Mouse (Mus musculus): ENCODE results near the gene Nthl1. TPM values are rescaled to one million over a fixed set of nuclear protein-coding genes. Genes with fewer than 3 reads are reported as not detected.
A peak's percentile ranks its signal among the peaks of the same experiment; 100 is the strongest.
"Not testable (repeated sequence)": the region's sequence is repeated elsewhere in the genome, so short reads cannot be mapped to it uniquely, and the experiment has no call there.

Gene Nthl1
- polyA plus RNA-seq, 1 experiment: 12.6 TPM

GRCm38 (mm10) chr17:24667416-24667815 is 34.9 kb downstream of the Nthl1 start:
- Histone ChIP-seq H3K79me3 (ENCODE audit: low read depth) (peaks cover 25% of the 10 kb centered on the region), H3K27me3 (ENCODE audit: control insufficient read depth, insufficient read depth, insufficient read length) (no peaks in the 10 kb centered on the region), H3K36me3 (ENCODE audit: control insufficient read depth, insufficient read depth) (no peaks in the 10 kb centered on the region), H3ac (ENCODE audit: control insufficient read depth, insufficient read length, low read depth) (no peak overlapping the region), H3K4me3 (ENCODE audit: insufficient read depth, poor library complexity, severe bottlenecking) (no peak overlapping the region), H3K79me2 (ENCODE audit: control insufficient read depth, insufficient read depth) (peaks cover 37% of the 10 kb centered on the region)
- no peak for TF ChIP-seq USF1 (IDR thresholded peaks at IDR 0.05; ENCODE audit: low read depth)
- TF ChIP-seq CTCF (IDR thresholded peaks at IDR 0.05; ENCODE audit: control insufficient read depth, insufficient read depth, insufficient read length): peak; percentile 26

GRCm38 (mm10) chr17:24669214-24669544 is 36.7 kb downstream of the Nthl1 start:
- H3K36me3 ChIP-seq (ENCODE audit: control insufficient read depth, insufficient read depth); H3K27me3 ChIP-seq (ENCODE audit: control insufficient read depth, insufficient read depth, insufficient read length): not testable (repeated sequence)
- H3K79me3 ChIP-seq (ENCODE audit: low read depth): peaks cover 41% of the 10 kb centered on the region
- H3K4me3 ChIP-seq (ENCODE audit: insufficient read depth, poor library complexity, severe bottlenecking): peak overlapping the region; percentile 91
- H3K79me2 ChIP-seq (ENCODE audit: control insufficient read depth, insufficient read depth): peaks cover 54% of the 10 kb centered on the region
- H3ac ChIP-seq (ENCODE audit: control insufficient read depth, insufficient read length, low read depth): peak overlapping the region; percentile 60

DNA sequence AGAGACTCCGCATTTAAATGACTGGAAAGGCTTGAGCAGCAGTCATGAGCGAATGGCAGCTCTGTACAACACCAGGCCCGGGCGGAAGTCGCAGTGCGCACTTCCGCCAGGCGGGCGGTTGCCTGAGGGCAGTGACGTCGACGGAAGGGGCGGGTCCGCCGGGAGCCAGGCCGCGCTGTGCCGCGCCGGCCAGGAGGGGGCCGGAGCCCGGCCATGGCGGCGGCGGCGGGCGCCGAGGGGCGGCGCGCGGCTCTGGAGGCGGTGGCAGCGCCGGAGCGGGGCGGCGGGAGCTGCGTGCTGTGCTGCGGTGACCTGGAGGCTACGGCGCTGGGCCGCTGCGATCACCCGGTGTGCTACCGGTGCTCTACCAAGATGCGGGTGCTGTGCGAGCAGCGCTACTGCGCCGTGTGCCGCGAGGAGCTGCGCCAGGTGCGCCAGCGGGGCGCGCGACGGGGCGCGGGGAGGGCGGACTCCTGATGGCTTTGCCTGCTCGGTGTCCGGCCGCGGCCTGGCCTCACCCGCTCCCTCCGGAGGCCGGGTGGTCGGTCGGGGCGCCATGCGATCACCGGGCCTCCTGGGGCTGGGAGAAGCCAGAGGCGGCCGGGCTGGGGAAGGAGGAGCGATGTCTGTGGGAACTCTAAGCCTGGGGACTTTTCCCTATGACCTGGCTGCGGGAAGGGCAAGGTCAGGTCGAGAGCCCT is 37.2 kb downstream of the Nthl1 start, which contains the start of gene Zfp598:
Zfp598 (plus strand) TSS at position 143 of the 701 bp plus-strand sequence.
- Histone ChIP-seq H3ac (ENCODE audit: control insufficient read depth, insufficient read length, low read depth) (peak within 1 kb of the TSS; percentile 96), H3K79me3 (ENCODE audit: low read depth) (peaks cover 45% of the 10 kb centered on the region)

GRCm38 (mm10) chr17:24670246-24670844 is 37.9 kb downstream of the Nthl1 start:
- peaks cover 65% of the 10 kb centered on the region for H3K79me2 ChIP-seq (ENCODE audit: control insufficient read depth, insufficient read depth)
- peak overlapping the region; percentile 91 for H3K4me3 ChIP-seq (ENCODE audit: insufficient read depth, poor library complexity, severe bottlenecking)
- TF ChIP-seq MYOG (IDR thresholded peaks at IDR 0.05; ENCODE audit: control insufficient read depth, extremely low read depth, insufficient read length): no peak
- TF ChIP-seq FOSL1 (IDR thresholded peaks at IDR 0.05; ENCODE audit: insufficient read depth, low read length, poor library complexity, severe bottlenecking): no peak
- no peak for TF ChIP-seq USF1 (IDR thresholded peaks at IDR 0.05; ENCODE audit: low read depth)
- TF ChIP-seq MAX (IDR thresholded peaks at IDR 0.05): no peak
- no peak for TF ChIP-seq CTCF (IDR thresholded peaks at IDR 0.05; ENCODE audit: control insufficient read depth, insufficient read depth, insufficient read length)
- TF ChIP-seq CEBPB (IDR thresholded peaks at IDR 0.05; ENCODE audit: low read depth): no peak
- no peak for TF ChIP-seq MYOD1 (IDR thresholded peaks at IDR 0.05; ENCODE audit: control insufficient read depth, insufficient read length, low read depth)
- no peaks in the 10 kb centered on the region for H3K36me3 ChIP-seq (ENCODE audit: control insufficient read depth, insufficient read depth)
- peak overlapping the region; percentile 96 for H3ac ChIP-seq (ENCODE audit: control insufficient read depth, insufficient read length, low read depth)
- no peaks in the 10 kb centered on the region for H3K27me3 ChIP-seq (ENCODE audit: control insufficient read depth, insufficient read depth, insufficient read length)
- H3K79me3 ChIP-seq (ENCODE audit: low read depth): peaks cover 46% of the 10 kb centered on the region

More for the DNA sequence above, 37.2 kb downstream of the Nthl1 start, which contains the start of gene Zfp598:
- Histone ChIP-seq H3K4me3 (ENCODE audit: insufficient read depth, poor library complexity, severe bottlenecking) (peak within 1 kb of the TSS; percentile 91), H3K36me3 (ENCODE audit: control insufficient read depth, insufficient read depth) (no peaks in the 10 kb centered on the region), H3K79me2 (ENCODE audit: control insufficient read depth, insufficient read depth) (peaks cover 59% of the 10 kb centered on the region), H3K27me3 (ENCODE audit: control insufficient read depth, insufficient read depth, insufficient read length) (no peaks in the 10 kb centered on the region)
- TF ChIP-seq MAX (IDR thresholded peaks at IDR 0.05) (peak; percentile 32), MYOG (IDR thresholded peaks at IDR 0.05; ENCODE audit: control insufficient read depth, extremely low read depth, insufficient read length) (no peak)

GRCm38 (mm10) chr17:24671346-24671745 is 38.9 kb downstream of the Nthl1 start:
- Histone ChIP-seq H3K36me3 (ENCODE audit: control insufficient read depth, insufficient read depth) (no peaks in the 10 kb centered on the region), H3K79me2 (ENCODE audit: control insufficient read depth, insufficient read depth) (peaks cover 75% of the 10 kb centered on the region), H3K4me3 (ENCODE audit: insufficient read depth, poor library complexity, severe bottlenecking) (no peak overlapping the region), H3K79me3 (ENCODE audit: low read depth) (peaks cover 47% of the 10 kb centered on the region), H3ac (ENCODE audit: control insufficient read depth, insufficient read length, low read depth) (no peak overlapping the region), H3K27me3 (ENCODE audit: control insufficient read depth, insufficient read depth, insufficient read length) (no peaks in the 10 kb centered on the region)
- TF ChIP-seq USF1 (IDR thresholded peaks at IDR 0.05; ENCODE audit: low read depth) (no peak), MYOG (IDR thresholded peaks at IDR 0.05; ENCODE audit: control insufficient read depth, extremely low read depth, insufficient read length) (no peak), MAX (IDR thresholded peaks at IDR 0.05) (no peak), CEBPB (IDR thresholded peaks at IDR 0.05; ENCODE audit: low read depth) (no peak), MYOD1 (IDR thresholded peaks at IDR 0.05; ENCODE audit: control insufficient read depth, insufficient read length, low read depth) (no peak), FOSL1 (IDR thresholded peaks at IDR 0.05; ENCODE audit: insufficient read depth, low read length, poor library complexity, severe bottlenecking) (no peak), CTCF (IDR thresholded peaks at IDR 0.05; ENCODE audit: control insufficient read depth, insufficient read depth, insufficient read length) (no peak)

DNA sequence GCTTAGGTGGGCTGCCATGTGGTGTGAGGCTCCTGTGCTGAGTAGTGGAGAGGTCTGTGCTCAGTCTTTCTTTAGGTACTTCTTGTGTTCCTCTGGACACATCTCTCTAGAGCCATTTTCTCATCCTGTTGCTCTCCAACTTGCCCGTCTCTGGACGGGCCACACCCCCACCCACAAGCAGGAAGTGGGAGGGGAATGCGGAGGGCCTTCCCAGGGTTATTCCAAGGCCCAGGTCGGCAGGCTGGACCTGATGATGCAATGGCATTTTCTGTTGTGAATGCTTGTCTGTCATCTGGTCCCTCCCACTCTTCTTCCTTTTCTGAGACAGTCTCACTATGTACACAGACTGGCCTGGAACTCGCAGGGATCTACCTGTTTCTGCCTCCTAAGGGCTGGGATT is 39.7 kb downstream of the Nthl1 start:
- peak overlapping the region; percentile 11 for H3K4me3 ChIP-seq (ENCODE audit: insufficient read depth, poor library complexity, severe bottlenecking)
- TF ChIP-seq CEBPB (IDR thresholded peaks at IDR 0.05; ENCODE audit: low read depth) (peak; percentile 88), CTCF (IDR thresholded peaks at IDR 0.05; ENCODE audit: control insufficient read depth, insufficient read depth, insufficient read length) (no peak)
- peak overlapping the region; percentile 52 for H3ac ChIP-seq (ENCODE audit: control insufficient read depth, insufficient read length, low read depth)
- peaks cover 82% of the 10 kb centered on the region for H3K79me2 ChIP-seq (ENCODE audit: control insufficient read depth, insufficient read depth)
- H3K79me3 ChIP-seq (ENCODE audit: low read depth): peaks cover 47% of the 10 kb centered on the region
- H3K36me3 ChIP-seq (ENCODE audit: control insufficient read depth, insufficient read depth): peaks cover 5% of the 10 kb centered on the region
- no peaks in the 10 kb centered on the region for H3K27me3 ChIP-seq (ENCODE audit: control insufficient read depth, insufficient read depth, insufficient read length)

Measured in C2C12 (cell line).